Mouse (Mus musculus): ENCODE measurements around the gene Slc35a3. TPM values are rescaled to one million over a fixed set of nuclear protein-coding genes. Genes with fewer than 3 reads are reported as not detected.
"Not testable (repeated sequence)": the region's sequence is repeated elsewhere in the genome, so short reads cannot be mapped to it uniquely, and the experiment has no call there.

Slc35a3 gene
- total RNA-seq, 2 experiments from 2014 or later = 45.5 to 55.4 TPM

- no peak for ATAC-seq (ENCODE audit: poor library complexity, severe bottlenecking)
Measured at GRCm38 (mm10) chr3:116701601-116702000, 11.0 kb downstream of the Slc35a3 start.

DNA sequence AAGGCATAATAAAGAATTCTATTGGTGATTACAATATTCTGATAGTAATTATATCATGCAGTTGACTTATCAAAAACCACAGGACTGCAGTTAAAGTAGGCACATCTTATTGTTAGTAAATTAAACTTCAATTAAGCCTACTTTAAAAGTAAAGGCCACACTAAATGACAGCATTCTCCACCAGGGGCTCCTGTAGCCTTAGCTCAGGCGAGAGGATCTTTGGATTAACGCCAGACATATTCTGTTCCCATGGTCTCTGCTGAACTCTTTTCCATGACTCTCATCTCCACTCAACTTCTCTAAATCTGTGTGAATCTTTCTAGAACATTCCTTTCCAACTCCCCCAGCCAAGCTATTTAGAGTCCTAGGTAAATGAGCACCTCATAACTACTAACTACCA, 13.8 kb downstream of the Slc35a3 start:
- no peak for ATAC-seq (ENCODE audit: poor library complexity, severe bottlenecking)

DNA sequence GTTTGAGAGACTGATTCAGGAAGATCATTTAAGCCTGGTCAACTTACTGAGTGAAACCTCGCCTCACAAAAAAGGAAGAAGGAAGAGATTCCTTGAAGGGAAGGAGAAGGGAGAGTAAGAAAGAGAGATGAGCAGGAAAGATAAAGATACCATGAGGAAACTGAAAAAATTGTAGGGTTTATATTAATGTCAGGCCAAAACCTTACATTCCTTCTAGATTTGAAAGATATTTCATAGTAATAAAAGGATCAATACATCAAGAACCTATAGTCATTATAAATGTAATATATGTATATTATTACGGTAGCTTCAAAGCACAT, 17.0 kb downstream of the Slc35a3 start:
- no peak for ATAC-seq (ENCODE audit: poor library complexity, severe bottlenecking)

DNA sequence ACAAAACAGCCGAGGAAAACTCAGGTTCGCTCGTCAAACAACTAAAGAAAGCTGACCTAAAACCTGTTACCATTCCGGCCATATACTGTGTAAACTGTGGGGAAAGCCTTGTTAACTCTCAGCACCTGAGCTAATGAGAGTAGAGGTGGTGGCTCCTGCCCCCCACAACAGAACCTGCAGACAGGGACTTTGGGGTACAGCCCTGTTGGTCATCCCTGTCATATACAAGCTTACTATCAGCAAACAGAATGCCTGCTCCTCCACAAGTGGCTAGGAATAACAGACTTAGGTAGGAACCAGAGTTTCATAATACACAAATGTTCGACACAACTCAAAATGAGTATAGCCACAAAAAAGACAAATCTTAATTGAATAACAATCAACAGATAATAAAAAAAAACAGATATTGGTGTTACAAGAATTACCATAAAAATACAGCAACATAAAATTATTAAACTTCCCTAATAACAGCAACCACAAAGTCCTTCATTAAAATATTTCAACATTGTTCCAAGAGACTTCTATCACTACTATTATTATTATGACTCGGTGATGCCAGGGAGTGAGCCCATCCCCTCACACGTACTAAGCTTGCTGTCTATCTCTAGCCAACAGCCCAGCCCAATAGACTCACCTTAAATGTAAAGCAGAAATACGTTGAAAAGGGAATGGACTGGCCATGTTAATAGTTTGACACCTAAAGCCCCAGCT, 17.5 kb downstream of the Slc35a3 start:
- no peak for ATAC-seq (ENCODE audit: poor library complexity, severe bottlenecking)

GRCm38 (mm10) chr3:116694312-116694711, 18.3 kb downstream of the Slc35a3 start:
- no peak for ATAC-seq (ENCODE audit: poor library complexity, severe bottlenecking)

DNA sequence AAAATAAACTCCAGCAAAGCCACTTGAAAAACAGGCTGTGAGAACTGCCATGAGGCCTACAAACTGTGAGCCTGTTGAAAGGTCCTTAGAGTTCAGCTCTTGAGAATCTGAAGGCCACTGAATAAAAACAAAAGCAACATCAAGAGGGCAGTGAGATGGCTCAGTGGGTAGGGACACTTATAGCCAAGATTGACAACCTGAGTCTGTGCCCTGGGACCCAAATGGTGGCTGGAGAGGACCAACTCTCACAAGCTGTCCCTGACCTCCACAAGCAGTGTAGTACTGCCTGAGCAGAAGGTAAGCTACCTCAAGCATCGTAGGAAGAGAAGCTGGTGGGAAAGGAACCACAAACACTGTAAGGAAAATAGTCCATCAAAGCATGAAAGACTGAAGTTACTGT, 31.5 kb downstream of the Slc35a3 start, which contains the start of gene Gm43191:
Gene Gm43191, minus strand, starts transcription at position 101 of the 400 bp plus-strand sequence.
- ATAC-seq (ENCODE audit: poor library complexity, severe bottlenecking) = no peak

DNA sequence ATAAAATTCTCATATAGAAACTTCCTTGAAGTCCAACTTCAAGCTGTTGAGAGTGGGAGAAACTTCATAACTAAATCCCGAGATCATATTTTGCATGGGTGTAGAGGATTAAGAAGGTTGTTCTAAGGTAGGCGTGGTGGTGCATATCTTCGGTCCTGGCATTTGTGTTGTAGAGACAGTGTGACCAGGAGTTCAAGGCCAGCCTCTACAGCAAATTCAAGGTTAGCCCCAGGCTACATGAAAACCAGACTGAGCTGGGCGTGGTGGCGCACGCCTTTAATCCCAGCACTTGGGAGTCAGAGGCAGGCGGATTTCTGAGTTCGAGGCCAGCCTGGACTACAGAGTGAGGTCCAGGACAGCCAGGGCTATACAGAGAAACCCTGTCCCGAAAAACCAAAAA, 48.4 kb downstream of the Slc35a3 start:
- not testable (repeated sequence) for ATAC-seq (ENCODE audit: poor library complexity, severe bottlenecking)

- peak; percentile 95 for ATAC-seq (ENCODE audit: poor library complexity, severe bottlenecking)
Measured at GRCm38 (mm10) chr3:116662463-116662863, 50.2 kb downstream of the Slc35a3 start, which contains the start of gene Mfsd14a. Gene Mfsd14a (minus strand): TSS chr3:116662677.

- ATAC-seq (ENCODE audit: poor library complexity, severe bottlenecking) = peak; percentile 73
Measured at GRCm38 (mm10) chr3:116661870-116662414, 50.7 kb downstream of the Slc35a3 start.

DNA sequence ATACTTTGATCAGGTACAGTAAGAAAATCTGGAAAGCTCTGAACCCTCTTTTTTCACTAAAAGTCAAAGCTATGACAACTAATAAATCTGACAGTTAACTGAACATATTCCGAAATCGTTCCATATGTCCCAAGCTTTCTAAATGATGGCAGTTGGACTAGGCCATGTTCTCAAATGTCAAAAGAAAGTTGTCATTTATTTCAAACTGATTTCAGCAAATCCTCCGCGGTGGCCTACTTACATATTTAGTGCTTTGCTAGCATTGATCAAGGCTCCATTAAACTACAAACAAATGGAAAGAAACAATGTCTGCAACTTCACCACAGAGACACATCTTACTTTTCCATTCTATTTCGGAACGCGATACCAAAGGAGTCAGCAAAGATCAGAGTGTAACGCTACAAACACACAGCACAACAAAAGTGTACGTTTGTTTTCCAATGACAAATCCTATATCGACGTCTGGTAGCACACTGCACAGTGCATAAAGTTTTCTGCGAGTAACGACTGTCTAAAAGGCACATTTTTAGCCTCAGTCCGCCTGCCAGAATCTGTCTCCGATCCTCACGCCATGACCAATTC, 51.3 kb downstream of the Slc35a3 start:
- ATAC-seq (ENCODE audit: poor library complexity, severe bottlenecking) = no peak

- no peak for ATAC-seq (ENCODE audit: poor library complexity, severe bottlenecking)
Measured at GRCm38 (mm10) chr3:116659856-116660430, 52.7 kb downstream of the Slc35a3 start.

DNA sequence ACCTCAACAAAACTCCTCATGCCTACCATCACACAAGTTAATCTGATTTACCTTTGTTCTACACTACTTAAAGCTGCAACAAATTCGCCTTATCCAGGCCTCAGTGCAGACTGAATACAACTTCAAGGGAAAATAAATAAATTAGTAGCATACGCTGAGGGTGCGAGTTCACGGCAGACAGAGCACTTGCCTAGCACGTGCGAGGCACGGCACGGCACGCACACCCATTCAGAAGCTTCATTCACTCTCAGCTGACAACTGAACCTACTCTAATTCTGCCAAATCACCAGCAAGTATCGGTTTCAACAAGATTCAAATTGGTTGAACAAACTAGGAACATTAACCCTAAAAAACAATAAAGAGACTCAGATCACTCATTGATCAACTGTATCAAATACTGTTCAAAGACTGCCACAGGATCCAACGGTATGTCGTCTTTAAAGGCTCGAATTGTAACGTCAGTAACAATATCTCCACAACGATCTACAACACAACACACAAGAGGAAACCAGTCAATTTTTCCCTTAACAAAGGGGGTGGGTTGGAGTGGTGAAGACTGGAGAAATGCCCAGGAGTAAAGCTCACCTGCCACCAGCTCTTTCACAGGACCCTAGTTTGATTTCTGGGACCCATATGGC, 53.6 kb downstream of the Slc35a3 start:
- ATAC-seq (ENCODE audit: poor library complexity, severe bottlenecking) = no peak

- ATAC-seq (ENCODE audit: poor library complexity, severe bottlenecking) = no peak
Measured at GRCm38 (mm10) chr3:116656184-116656965, 56.3 kb downstream of the Slc35a3 start.

- ATAC-seq (ENCODE audit: poor library complexity, severe bottlenecking) = not testable (repeated sequence)
Measured at GRCm38 (mm10) chr3:116654051-116654450, 58.6 kb downstream of the Slc35a3 start.

- ATAC-seq (ENCODE audit: poor library complexity, severe bottlenecking) = no peak
Measured at GRCm38 (mm10) chr3:116653278-116653945, 59.2 kb downstream of the Slc35a3 start.

- ATAC-seq (ENCODE audit: poor library complexity, severe bottlenecking) = no peak
Measured at GRCm38 (mm10) chr3:116652033-116652446, 60.6 kb downstream of the Slc35a3 start.

- ATAC-seq (ENCODE audit: poor library complexity, severe bottlenecking) = no peak
Measured at GRCm38 (mm10) chr3:116650698-116651097, 61.9 kb downstream of the Slc35a3 start.

- ATAC-seq (ENCODE audit: poor library complexity, severe bottlenecking) = peak; percentile 93
Measured at GRCm38 (mm10) chr3:116648805-116649204, 63.8 kb downstream of the Slc35a3 start.

- ATAC-seq (ENCODE audit: poor library complexity, severe bottlenecking) = no peak
Measured at GRCm38 (mm10) chr3:116646387-116646786, 66.2 kb downstream of the Slc35a3 start.

DNA sequence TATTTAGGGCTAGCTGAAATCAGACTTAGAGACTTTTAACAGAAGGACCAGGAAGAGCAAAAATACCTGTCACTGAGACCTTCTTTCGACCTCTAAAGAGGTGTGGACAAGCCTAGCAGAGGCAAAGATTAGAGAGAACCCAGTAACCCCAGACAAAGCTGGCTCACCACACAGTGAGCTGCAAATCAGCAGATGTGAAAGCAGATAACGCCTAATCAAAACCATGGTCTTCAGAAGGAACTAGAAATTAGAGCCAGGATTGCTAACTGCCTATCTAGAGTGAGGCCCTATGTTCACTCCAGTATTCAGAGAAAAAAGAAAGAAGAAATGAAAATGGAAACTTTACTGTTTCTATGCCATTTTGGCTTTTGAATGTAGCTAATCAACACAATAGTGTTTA, 70.3 kb downstream of the Slc35a3 start:
- ATAC-seq (ENCODE audit: poor library complexity, severe bottlenecking) = peak; percentile 13; the same call in 1 of the 2 replicates
